Mouse (Mus musculus): ENCODE measurements at regions not wholly inside any gene's neighbourhood (a gene's known extent, or its start where the extent isn't known, plus 50 kb on each side); places are given as distances from the start of the nearest gene placed in this dataset.

DNA sequence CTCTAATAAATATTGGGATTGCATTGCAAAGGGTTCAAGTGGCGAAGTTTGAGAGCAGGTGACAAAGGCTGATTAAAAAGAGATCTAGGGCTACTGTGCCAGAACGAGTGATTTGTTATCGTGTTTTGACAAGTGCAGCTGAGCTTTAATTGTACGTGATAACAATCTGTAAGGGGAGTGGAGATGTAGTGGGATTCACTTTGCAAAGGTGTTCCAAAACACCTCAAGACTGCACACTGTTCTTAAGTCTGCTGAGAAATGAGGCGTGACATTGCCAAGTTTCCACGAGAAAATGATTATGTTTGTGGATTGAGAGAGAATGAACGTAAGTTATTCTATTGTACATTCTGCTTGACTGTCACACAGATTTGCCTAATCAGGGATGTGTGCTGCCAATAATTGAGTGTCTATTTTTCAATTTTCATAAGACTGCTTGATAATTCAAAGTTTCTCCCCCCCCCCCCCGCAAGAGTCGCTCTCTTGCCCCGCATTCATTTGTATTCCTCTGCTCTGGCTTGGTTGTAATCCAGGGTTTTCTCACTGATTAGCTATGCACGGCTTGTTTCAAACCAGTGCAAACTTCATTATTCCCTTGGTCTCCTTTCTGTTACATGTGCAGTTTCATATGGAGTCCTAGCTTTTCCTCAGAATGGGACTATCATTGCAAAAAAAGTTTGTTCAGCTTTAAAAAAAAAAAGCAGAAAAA, 385.7 kb downstream of the Olfm4 start:
- Histone ChIP-seq H3K9me3 (no peaks in the 10 kb centered on the region), H3K27me3 (no peaks in the 10 kb centered on the region), H3K9ac (no peak overlapping the region), H3K4me3 (no peak overlapping the region), H3K27ac (replicated peaks) (no peak overlapping the region), H3K36me3 (no peaks in the 10 kb centered on the region), H3K4me1 (replicated peaks) (no peaks in the 10 kb centered on the region), H3K4me2 (no peak overlapping the region)
- 64% methylated on average over 11 of the region's 11 CpGs for WGBS
- ATAC-seq (ENCODE audit: low read depth): no peak

DNA sequence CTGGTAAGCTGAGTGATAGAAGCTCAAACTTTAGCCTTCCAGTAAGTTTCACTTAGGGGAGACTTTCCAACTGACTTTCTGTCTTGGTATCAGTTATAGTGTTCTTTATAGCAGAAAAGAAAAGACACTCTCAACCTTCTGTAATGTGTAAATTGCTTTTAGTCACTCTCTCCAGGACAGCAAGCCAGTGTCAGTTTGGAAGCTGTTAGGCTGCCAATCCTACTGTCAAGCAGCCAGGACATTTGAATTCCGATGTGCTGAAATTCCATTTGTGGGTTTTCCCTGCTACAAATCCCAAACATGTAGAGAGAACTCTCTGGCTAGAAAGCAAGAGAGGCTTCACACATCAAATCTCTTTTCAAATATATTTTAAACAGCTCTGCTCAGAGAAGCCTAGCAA, 390.4 kb downstream of the Olfm4 start:
- Histone ChIP-seq H3K4me2 (no peak overlapping the region), H3K9me3 (no peaks in the 10 kb centered on the region), H3K4me1 (replicated peaks) (no peaks in the 10 kb centered on the region), H3K27me3 (no peaks in the 10 kb centered on the region), H3K36me3 (no peaks in the 10 kb centered on the region), H3K27ac (replicated peaks) (no peak overlapping the region), H3K4me3 (no peak overlapping the region), H3K9ac (no peak overlapping the region)
- ATAC-seq (ENCODE audit: low read depth): no peak
- WGBS: 95% methylated on average over 1 of the region's 1 CpGs

DNA sequence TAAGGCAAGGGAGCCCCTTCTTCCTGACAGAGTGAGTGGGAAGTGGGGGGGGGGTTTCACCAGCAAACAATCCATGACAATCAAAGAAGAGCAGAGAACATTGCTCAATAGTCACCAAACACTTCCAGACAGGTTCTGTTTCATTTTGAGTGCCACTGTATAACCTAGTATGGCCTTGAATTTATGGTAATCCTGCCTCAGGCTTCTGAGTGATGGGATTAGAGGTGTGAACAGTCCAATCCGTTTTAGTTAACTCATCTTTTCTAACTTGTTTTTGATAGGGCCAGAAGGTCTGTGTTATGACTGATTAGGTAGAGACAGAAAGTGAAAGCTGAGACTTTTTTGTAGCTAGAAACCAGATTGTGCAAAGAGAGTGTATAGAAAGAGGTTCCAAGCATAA, 393.2 kb downstream of the Olfm4 start:
- no peak overlapping the region for H3K4me3 ChIP-seq
- no peaks in the 10 kb centered on the region for H3K9me3 ChIP-seq
- 80% methylated on average over 1 of the region's 1 CpGs for WGBS
- H3K4me2 ChIP-seq: no peak overlapping the region
- H3K36me3 ChIP-seq: no peaks in the 10 kb centered on the region
- no peaks in the 10 kb centered on the region for H3K4me1 ChIP-seq (replicated peaks)
- no peaks in the 10 kb centered on the region for H3K27me3 ChIP-seq
- H3K9ac ChIP-seq: no peak overlapping the region
- ATAC-seq (ENCODE audit: low read depth): no peak
- H3K27ac ChIP-seq (replicated peaks): no peak overlapping the region

DNA sequence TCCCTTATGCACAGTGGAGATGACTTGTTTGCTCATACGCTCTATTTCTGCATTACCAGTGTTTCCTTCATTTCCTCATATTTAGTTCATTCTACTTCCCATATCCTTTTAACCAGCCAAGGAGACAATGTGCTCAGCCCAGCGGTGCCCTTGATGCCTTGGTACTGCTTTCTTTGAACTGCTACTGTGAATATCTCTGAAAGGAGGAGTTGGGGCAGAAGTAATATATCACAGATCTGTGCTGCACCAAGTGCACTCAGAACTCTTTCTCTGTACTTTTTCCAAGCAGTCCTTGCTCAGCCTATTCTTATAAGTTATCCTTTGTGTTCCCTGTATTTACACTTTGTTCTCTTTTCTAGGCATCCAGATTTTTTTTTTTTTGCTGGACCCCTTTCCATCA, 407.5 kb downstream of the Olfm4 start:
- no peaks in the 10 kb centered on the region for H3K9me3 ChIP-seq
- no peaks in the 10 kb centered on the region for H3K36me3 ChIP-seq
- H3K27ac ChIP-seq (replicated peaks): no peak overlapping the region
- no peak for ATAC-seq (ENCODE audit: low read depth)
- H3K27me3 ChIP-seq: no peaks in the 10 kb centered on the region
- no peak overlapping the region for H3K4me2 ChIP-seq
- no peak overlapping the region for H3K9ac ChIP-seq
- no peak overlapping the region for H3K4me3 ChIP-seq
- H3K4me1 ChIP-seq (replicated peaks): no peaks in the 10 kb centered on the region
- WGBS: 37% methylated on average over 2 of the region's 2 CpGs

DNA sequence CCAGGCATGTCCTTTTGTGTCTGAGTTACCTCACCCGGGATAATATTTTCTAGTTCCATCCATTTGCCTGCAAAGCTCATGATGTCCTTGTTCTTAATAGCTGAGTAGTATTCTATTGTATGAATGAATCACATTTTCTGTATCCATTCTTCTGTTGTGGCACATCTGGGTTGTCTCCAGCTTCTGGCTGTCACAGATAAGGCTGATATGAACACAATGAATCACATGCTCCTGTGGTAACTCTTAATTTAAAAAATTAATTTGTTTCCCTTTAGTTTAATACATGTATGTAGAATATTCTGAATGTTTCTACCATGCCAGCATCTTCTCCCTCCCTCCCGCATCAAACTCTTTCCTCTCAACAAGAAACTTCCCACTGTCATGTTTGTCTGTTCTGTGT, 424.4 kb downstream of the Olfm4 start:
- no peaks in the 10 kb centered on the region for H3K9me3 ChIP-seq
- ATAC-seq (ENCODE audit: low read depth): no peak
- WGBS: 95% methylated on average over 2 of the region's 2 CpGs
- H3K27me3 ChIP-seq: no peaks in the 10 kb centered on the region
- no peak overlapping the region for H3K9ac ChIP-seq
- no peak overlapping the region for H3K4me2 ChIP-seq
- H3K27ac ChIP-seq (replicated peaks): no peak overlapping the region
- no peaks in the 10 kb centered on the region for H3K4me1 ChIP-seq (replicated peaks)
- H3K4me3 ChIP-seq: no peak overlapping the region
- no peaks in the 10 kb centered on the region for H3K36me3 ChIP-seq

DNA sequence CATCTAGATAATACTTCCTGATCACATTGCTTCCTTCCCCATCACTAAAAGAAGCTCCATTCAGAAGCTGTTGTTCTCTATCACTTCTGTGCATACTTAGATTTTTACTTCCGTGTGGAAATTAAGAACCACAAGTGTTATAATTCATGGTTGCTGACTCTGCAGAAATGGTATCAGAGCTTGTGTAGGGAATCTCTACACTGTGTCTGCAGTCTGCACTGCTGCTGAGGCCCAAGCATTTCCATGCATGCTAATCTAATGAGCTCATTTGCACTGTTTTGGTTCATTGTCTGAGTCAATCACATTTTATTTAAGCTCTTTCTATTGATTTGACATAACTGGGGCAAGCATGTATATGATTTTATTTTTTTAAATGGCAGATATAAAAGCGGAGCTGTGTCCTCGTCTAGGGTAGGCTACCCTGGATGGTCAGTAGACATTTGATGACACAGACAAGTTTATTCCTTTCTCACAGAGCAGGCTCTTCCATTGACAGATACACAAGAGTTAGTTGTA, 435.0 kb downstream of the Olfm4 start:
- H3K9me3 ChIP-seq: no peaks in the 10 kb centered on the region
- 87% methylated on average over 3 of the region's 3 CpGs for WGBS
- no peaks in the 10 kb centered on the region for H3K36me3 ChIP-seq
- no peak overlapping the region for H3K9ac ChIP-seq
- H3K4me1 ChIP-seq (replicated peaks): no peaks in the 10 kb centered on the region
- H3K27me3 ChIP-seq: no peaks in the 10 kb centered on the region
- no peak overlapping the region for H3K4me3 ChIP-seq
- ATAC-seq (ENCODE audit: low read depth): no peak
- no peak overlapping the region for H3K4me2 ChIP-seq
- H3K27ac ChIP-seq (replicated peaks): no peak overlapping the region

DNA sequence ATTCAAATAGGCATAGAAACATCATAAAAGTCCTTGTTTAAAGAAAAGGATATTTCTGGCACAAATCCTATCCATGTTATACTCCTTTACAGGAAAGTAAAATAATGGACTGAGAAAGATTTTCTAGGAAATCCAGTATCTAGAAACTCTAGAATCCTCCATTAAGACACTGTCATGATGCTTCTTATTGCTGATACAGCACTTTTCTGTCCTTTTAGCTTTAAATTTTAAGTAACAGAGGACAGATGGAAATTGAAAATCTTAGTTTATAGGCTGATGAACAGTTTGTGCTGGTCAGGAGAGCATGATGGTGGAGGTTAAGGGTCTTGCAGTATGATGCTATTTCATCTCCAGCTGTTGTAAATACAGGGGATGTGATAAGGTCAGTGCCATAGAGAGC, 459.9 kb downstream of the Olfm4 start:
- Histone ChIP-seq H3K27ac (replicated peaks) (no peak overlapping the region), H3K36me3 (no peaks in the 10 kb centered on the region), H3K9ac (no peak overlapping the region), H3K9me3 (no peaks in the 10 kb centered on the region), H3K4me2 (no peak overlapping the region), H3K4me3 (no peak overlapping the region), H3K27me3 (no peaks in the 10 kb centered on the region), H3K4me1 (replicated peaks) (no peaks in the 10 kb centered on the region)
- no peak for ATAC-seq (ENCODE audit: low read depth)

DNA sequence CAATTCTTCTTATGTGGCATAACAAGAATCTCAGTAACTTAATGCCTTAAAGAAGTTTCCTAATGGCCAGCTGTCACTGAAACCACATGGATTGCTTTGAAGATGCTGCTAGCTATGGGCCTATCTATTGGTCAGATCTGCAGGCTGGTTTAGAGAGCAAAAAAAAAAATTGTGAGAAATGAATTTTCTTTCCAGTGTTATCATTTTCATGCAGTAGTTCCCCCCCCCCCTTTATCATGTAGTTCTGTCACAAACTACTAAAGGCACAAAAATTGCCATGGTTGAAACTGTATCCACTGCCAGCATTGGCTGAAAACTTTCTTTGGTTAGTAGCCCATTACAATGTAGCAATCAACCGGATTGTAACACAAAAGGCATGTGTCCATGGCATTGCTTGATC, 487.6 kb downstream of the Olfm4 start:
- H3K4me1 ChIP-seq (replicated peaks): no peaks in the 10 kb centered on the region
- H3K27me3 ChIP-seq: no peaks in the 10 kb centered on the region
- no peak for ATAC-seq (ENCODE audit: low read depth)
- H3K27ac ChIP-seq (replicated peaks): no peak overlapping the region
- 74% methylated on average over 1 of the region's 1 CpGs for WGBS
- no peak overlapping the region for H3K4me3 ChIP-seq
- no peaks in the 10 kb centered on the region for H3K9me3 ChIP-seq
- no peak overlapping the region for H3K9ac ChIP-seq
- no peaks in the 10 kb centered on the region for H3K36me3 ChIP-seq
- no peak overlapping the region for H3K4me2 ChIP-seq

DNA sequence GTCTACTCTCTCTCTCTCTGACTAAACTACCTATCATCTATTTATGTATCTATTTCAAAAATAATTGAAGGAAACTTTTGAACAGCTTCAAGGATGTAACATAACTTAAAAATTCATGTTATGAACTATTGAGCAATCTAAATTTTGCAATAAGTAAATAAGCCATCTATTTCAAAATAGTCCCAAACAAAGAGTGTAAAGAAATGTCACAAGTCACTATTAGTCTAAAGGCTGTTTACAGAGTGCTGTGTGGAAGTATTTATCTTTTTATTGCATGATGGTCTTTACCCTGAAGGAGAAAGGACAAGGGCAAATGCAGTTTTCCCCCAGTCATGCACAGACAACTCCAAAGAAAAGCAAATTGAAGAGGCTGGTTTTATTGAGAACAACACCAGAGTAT, 496.0 kb downstream of the Olfm4 start:
- Histone ChIP-seq H3K27me3 (no peaks in the 10 kb centered on the region), H3K9me3 (no peaks in the 10 kb centered on the region), H3K36me3 (no peaks in the 10 kb centered on the region), H3K4me2 (no peak overlapping the region), H3K4me1 (replicated peaks) (no peaks in the 10 kb centered on the region), H3K9ac (no peak overlapping the region), H3K4me3 (no peak overlapping the region), H3K27ac (replicated peaks) (no peak overlapping the region)
- no peak for ATAC-seq (ENCODE audit: low read depth)

DNA sequence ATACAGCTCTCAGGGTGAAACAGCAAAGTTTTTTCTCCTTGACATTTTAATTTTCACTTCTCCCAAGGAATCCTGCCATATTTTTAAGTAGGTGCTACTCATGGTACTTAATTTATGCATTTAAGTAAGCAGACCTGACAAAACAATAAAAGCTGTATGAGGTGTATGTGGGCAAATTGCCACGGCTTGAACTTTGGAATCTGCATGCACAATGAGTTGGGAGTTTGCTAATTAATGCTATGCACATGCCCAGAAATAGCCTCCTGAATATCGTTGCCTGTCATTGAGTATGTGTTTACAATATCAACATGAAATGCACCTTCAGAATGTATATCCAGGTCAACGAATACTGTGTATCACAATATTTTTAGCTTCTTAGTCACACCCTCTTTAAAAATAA, 498.9 kb downstream of the Olfm4 start:
- Histone ChIP-seq H3K4me2 (no peak overlapping the region), H3K27me3 (no peaks in the 10 kb centered on the region), H3K4me1 (replicated peaks) (no peaks in the 10 kb centered on the region), H3K4me3 (no peak overlapping the region), H3K27ac (replicated peaks) (no peak overlapping the region), H3K36me3 (no peaks in the 10 kb centered on the region), H3K9me3 (no peaks in the 10 kb centered on the region), H3K9ac (no peak overlapping the region)
- ATAC-seq (ENCODE audit: low read depth): no peak
- WGBS: 80% methylated on average over 3 of the region's 3 CpGs

DNA sequence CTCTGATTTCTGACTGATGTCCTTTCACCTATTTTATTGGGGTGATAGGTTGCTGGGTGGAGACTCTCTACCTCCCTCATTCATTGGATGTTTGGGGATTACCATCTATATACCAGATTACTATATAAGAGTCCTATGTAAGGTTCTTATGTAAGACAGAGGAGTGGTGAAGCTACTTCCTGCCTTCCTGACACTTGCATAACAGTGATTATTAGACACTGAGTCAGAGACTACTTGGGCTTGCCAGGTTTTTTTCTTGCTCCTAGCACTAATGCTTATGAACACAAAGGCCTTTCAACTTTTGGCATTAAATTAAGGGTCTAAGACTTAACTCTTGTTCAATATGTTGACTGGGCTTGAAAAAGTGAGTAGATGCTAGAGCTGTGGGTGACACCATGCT, 500.4 kb downstream of the Olfm4 start:
- no peaks in the 10 kb centered on the region for H3K9me3 ChIP-seq
- no peaks in the 10 kb centered on the region for H3K4me1 ChIP-seq (replicated peaks)
- H3K27me3 ChIP-seq: no peaks in the 10 kb centered on the region
- H3K27ac ChIP-seq (replicated peaks): no peak overlapping the region
- H3K4me3 ChIP-seq: no peak overlapping the region
- H3K36me3 ChIP-seq: no peaks in the 10 kb centered on the region
- H3K4me2 ChIP-seq: no peak overlapping the region
- ATAC-seq (ENCODE audit: low read depth): no peak
- H3K9ac ChIP-seq: no peak overlapping the region

DNA sequence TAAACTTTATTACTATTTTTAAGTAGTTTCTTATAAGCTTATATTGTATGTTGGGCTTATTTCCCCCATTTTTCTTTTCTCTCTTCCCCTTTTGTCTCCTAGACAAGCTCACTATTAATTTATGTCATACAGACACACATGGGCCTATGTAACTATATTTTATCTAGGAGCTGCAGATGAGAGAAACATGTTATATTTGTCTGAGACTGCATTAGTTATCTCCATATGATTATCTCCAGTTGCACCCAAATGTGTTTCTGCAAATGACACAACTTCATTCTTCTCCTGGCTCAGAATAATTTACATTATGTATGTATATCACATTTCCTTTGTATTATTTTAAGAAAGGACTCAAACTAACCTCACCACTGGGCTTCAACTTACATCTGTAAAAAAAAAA, 501.3 kb downstream of the Olfm4 start:
- Histone ChIP-seq H3K4me1 (replicated peaks) (no peaks in the 10 kb centered on the region), H3K9ac (no peak overlapping the region), H3K9me3 (no peaks in the 10 kb centered on the region), H3K4me2 (no peak overlapping the region), H3K27me3 (no peaks in the 10 kb centered on the region), H3K36me3 (no peaks in the 10 kb centered on the region), H3K4me3 (no peak overlapping the region), H3K27ac (replicated peaks) (no peak overlapping the region)
- ATAC-seq (ENCODE audit: low read depth): no peak

DNA sequence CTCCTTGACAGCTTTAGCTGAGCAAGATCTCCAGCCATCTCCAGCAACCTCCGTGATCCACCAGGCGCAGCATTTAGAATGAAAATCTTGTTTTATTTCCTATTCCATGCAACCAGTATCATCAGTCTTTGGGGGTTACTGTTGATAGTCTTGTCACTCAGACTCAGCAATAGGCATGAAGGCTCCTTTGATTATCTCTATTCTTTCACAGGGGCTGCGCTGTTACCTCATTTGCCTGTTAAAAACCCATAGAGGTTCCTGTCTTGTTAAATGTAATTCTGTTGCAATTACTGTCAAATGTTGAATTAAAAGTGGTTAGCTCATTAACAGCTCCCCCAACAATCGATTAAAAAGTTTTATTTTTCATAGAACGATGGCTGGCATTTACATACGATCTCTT, 502.7 kb downstream of the Olfm4 start:
- Histone ChIP-seq H3K4me2 (no peak overlapping the region), H3K27me3 (no peaks in the 10 kb centered on the region), H3K4me3 (no peak overlapping the region), H3K9ac (no peak overlapping the region), H3K9me3 (no peaks in the 10 kb centered on the region), H3K27ac (replicated peaks) (no peak overlapping the region), H3K4me1 (replicated peaks) (no peaks in the 10 kb centered on the region), H3K36me3 (no peaks in the 10 kb centered on the region)
- WGBS: 62% methylated on average over 6 of the region's 6 CpGs
- ATAC-seq (ENCODE audit: low read depth): no peak
